Mouse (Mus musculus) small intestine, adult 2 months (tissue): ENCODE results near the gene Lap3. TPM values are rescaled to one million over a fixed set of nuclear protein-coding genes. Genes with fewer than 3 reads are reported as not detected.

Experiments used
- H3K27ac ChIP-seq: fragments of 200-500 bp; 2 replicates; pipeline ENCODE4 v1.5.1; 2012; ENCODE audit warnings: low read depth, low read length, control low read depth, inconsistent platforms; ENCODE audit not compliant: insufficient read depth
- H3K27me3 ChIP-seq: fragments of 200-500 bp; 2 replicates; pipeline ENCODE4 v1.6.1; 2012; ENCODE audit warnings: mild to moderate bottlenecking, moderate library complexity, low read length, inconsistent platforms; ENCODE audit not compliant: control insufficient read depth, insufficient read depth
- H3K36me3 ChIP-seq: fragments of 200-500 bp; 2 replicates; pipeline ENCODE4 v1.6.1; 2012; ENCODE audit warnings: mild to moderate bottlenecking, low read length, control low read depth, inconsistent platforms; ENCODE audit not compliant: control insufficient read depth, insufficient read depth
- H3K4me1 ChIP-seq: fragments of 200-500 bp; 2 replicates; pipeline ENCODE4 v1.6.1; 2012; ENCODE audit warnings: low read length, inconsistent platforms, mixed read lengths; ENCODE audit not compliant: control insufficient read depth, insufficient read depth, insufficient read length
- H3K4me3 ChIP-seq: fragments of 200-500 bp; 2 replicates; pipeline ENCODE4 v1.5.1; 2012; ENCODE audit warnings: low read depth, mild to moderate bottlenecking, control low read depth, inconsistent platforms, low read length, moderate library complexity
- CTCF ChIP-seq: fragments of 200-500 bp; IDR thresholded peaks from 2 replicates; pipeline ENCODE4 v1.5.1; 2012; ENCODE audit warnings: low read depth, mild to moderate bottlenecking, control low read depth, inconsistent platforms, low read length, moderate library complexity, mixed read lengths; ENCODE audit not compliant: insufficient replicate concordance, insufficient read length; ENCODE audit errors: extremely low read depth
- POLR2A ChIP-seq: fragments of 200-500 bp; IDR thresholded peaks from 2 replicates; pipeline ENCODE4 v1.6.1; 2012; ENCODE audit warnings: low read depth, mild to moderate bottlenecking, control low read depth, inconsistent platforms, low read length, moderate library complexity
- WGBS: fragments of 180-500 bp; shearing (Covaris S2); methylation state at CpG from one replicate; pipeline ENCODE4 v1.1.7; 2018; 5-methylcytosine and 5-hydroxymethylcytosine counted together
- polyA plus RNA-seq: library from polyadenylated mRNA; depleted of rRNA; stranded (reverse); fragments of >200 nt; gene quantifications from 2 replicates; pipeline ENCODE4 v1.2.3, GENCODE M21; 2012

Lap3 gene
- polyA plus RNA-seq, 1 experiment = 134 TPM

- TF ChIP-seq POLR2A = no peak
- TF ChIP-seq CTCF = no peak
- no peaks in the 10 kb centered on the region for H3K4me1 ChIP-seq
- peaks cover 42% of the 10 kb centered on the region for H3K36me3 ChIP-seq
- no peak overlapping the region for H3K27ac ChIP-seq
- H3K4me3 ChIP-seq = no peak overlapping the region
- WGBS = 91% methylated on average over 10 of the region's 10 CpGs
- no peaks in the 10 kb centered on the region for H3K27me3 ChIP-seq
Measured at GRCm38 (mm10) chr5:45515151-45515743, 22.1 kb downstream of the Lap3 start.

GRCm38 (mm10) chr5:45519960-45520808 lies 27.0 kb downstream of the Lap3 start, which contains the start of gene Med28:
TSS of gene Med28 (plus strand) at chr5:45520229.
- Histone ChIP-seq H3K27ac (no peak within 1 kb of the TSS), H3K4me1 (peaks cover 2% of the 10 kb centered on the region; the same call in 1 of the 2 replicates), H3K4me3 (peak within 1 kb of the TSS; percentile 96), H3K36me3 (peaks cover 14% of the 10 kb centered on the region), H3K27me3 (no peaks in the 10 kb centered on the region)
- TF ChIP-seq CTCF (no peak), POLR2A (peak; percentile 60; the same call in 1 of the 2 replicates)
- WGBS = under 1% methylated on average over 56 of the region's 56 CpGs

- Histone ChIP-seq H3K27me3 (no peaks in the 10 kb centered on the region), H3K36me3 (peaks cover 16% of the 10 kb centered on the region), H3K4me3 (peak overlapping the region; percentile 96), H3K4me1 (peaks cover 2% of the 10 kb centered on the region; the same call in 1 of the 2 replicates), H3K27ac (no peak overlapping the region)
- TF ChIP-seq POLR2A = no peak
- TF ChIP-seq CTCF = no peak
- under 1% methylated on average over 5 of the region's 5 CpGs for WGBS
Measured at GRCm38 (mm10) chr5:45520809-45521110, 27.6 kb downstream of the Lap3 start.

- H3K4me1 ChIP-seq = peaks cover 2% of the 10 kb centered on the region; the same call in 1 of the 2 replicates
- H3K27me3 ChIP-seq = no peaks in the 10 kb centered on the region
- H3K36me3 ChIP-seq = peaks cover 24% of the 10 kb centered on the region
- no peak overlapping the region for H3K4me3 ChIP-seq
- H3K27ac ChIP-seq = no peak overlapping the region
- TF ChIP-seq POLR2A (no peak), CTCF (no peak)
- 80% methylated on average over 6 of the region's 6 CpGs for WGBS
Measured at GRCm38 (mm10) chr5:45521601-45522000, 28.4 kb downstream of the Lap3 start.

GRCm38 (mm10) chr5:45525101-45525500 lies 31.9 kb downstream of the Lap3 start:
- Histone ChIP-seq H3K27ac (no peak overlapping the region), H3K36me3 (peaks cover 44% of the 10 kb centered on the region), H3K4me1 (peaks cover 2% of the 10 kb centered on the region; the same call in 1 of the 2 replicates), H3K4me3 (no peak overlapping the region), H3K27me3 (no peaks in the 10 kb centered on the region)
- no peak for TF ChIP-seq POLR2A
- TF ChIP-seq CTCF = no peak
- 92% methylated on average over 10 of the region's 10 CpGs for WGBS

- Histone ChIP-seq H3K27ac (no peak overlapping the region), H3K27me3 (no peaks in the 10 kb centered on the region), H3K4me1 (no peaks in the 10 kb centered on the region), H3K36me3 (peaks cover 44% of the 10 kb centered on the region), H3K4me3 (no peak overlapping the region)
- WGBS = 87% methylated on average over 4 of the region's 4 CpGs
- TF ChIP-seq CTCF (no peak), POLR2A (no peak)
Measured at GRCm38 (mm10) chr5:45526338-45526737, 33.2 kb downstream of the Lap3 start.

- H3K27ac ChIP-seq = no peak overlapping the region
- peaks cover 2% of the 10 kb centered on the region; the same call in 1 of the 2 replicates for H3K4me1 ChIP-seq
- 81% methylated on average over 3 of the region's 3 CpGs for WGBS
- peaks cover 38% of the 10 kb centered on the region for H3K36me3 ChIP-seq
- no peaks in the 10 kb centered on the region for H3K27me3 ChIP-seq
- H3K4me3 ChIP-seq = no peak overlapping the region
- TF ChIP-seq POLR2A (no peak), CTCF (no peak)
Measured at GRCm38 (mm10) chr5:45529696-45530095, 36.5 kb downstream of the Lap3 start.
